In genomic region chr16:18360151-18360805, GRCm38 (mm10) we compare ENCODE assay signal across 13 mouse cellular contexts. TPM values are rescaled to one million over a fixed set of nuclear protein-coding genes. Genes with fewer than 3 reads are reported as not detected.
DNase-seq lines count a peak whose midpoint lies in the region; ATAC-seq lines count a peak whose summit lies in the region.
"Had no signal": no experiment of that assay in that cellular context is flagged by ENCODE, and none has a peak within 500 bp of the region (broad histone marks: within the 10 kb centered on the region; RNA-seq: fewer than 3 reads in every experiment).

No protein-coding gene starts in this region.

- no peak overlapping the region for H3K4me2 ChIP-seq in stomach, embryonic 15.5 days

- H3K4me1 ChIP-seq in stomach, embryonic 15.5 days, result no peaks in the 10 kb centered on the region
- no peaks in the 10 kb centered on the region for H3K4me1 ChIP-seq in heart, embryonic 10.5 days

- peak; percentile 74 for ATAC-seq in frontal cortex, adult (ENCODE audit: low TSS enrichment)
- peak; percentile 21; the same call in 1 of the 2 replicates for ATAC-seq in stomach, embryonic 15.5 days (ENCODE audit: insufficient read depth, low FRiP score, low read depth)
- ATAC-seq: activated CD4-positive, CD25-positive, alpha-beta regulatory T cell, adult 4 months had no signal

- no peaks in the 10 kb centered on the region for H3K36me3 ChIP-seq in stomach, embryonic 15.5 days
- H3K36me3 ChIP-seq in heart, embryonic 10.5 days, result no peaks in the 10 kb centered on the region
- H3K36me3 ChIP-seq: G1E had no signal

- no peaks in the 10 kb centered on the region for H3K9me3 ChIP-seq in stomach, embryonic 15.5 days
- no peaks in the 10 kb centered on the region for H3K9me3 ChIP-seq in heart, embryonic 10.5 days

- intact Hi-C loops in left cerebral cortex, postnatal 10 days (cut with DNase I), result no loop called here

- no peak for DNase-seq in frontal cortex, postnatal 25 days (ENCODE audit: low spot score in 2 of 2)
- peak; percentile 32 to 58 for DNase-seq in left cerebral cortex, adult 18-20 months (ENCODE audit: low spot score in 2 of 2)
- no peak for DNase-seq in left cerebral cortex, postnatal 10 days (ENCODE audit: extremely low spot score in 1 of 2, low spot score in 2 of 2)
- DNase-seq in cerebellum, adult 8-10 months, result peak; percentile 64
- no peak for DNase-seq in gastrocnemius, postnatal 10 days
- no peak for DNase-seq in heart, embryonic 10.5 days (ENCODE audit: low spot score)
- DNase-seq: B cell, adult 2 months; gastrocnemius, postnatal 36 days; heart, postnatal 14 days had no signal

- no peaks in the 10 kb centered on the region for H3K27me3 ChIP-seq in stomach, embryonic 15.5 days (replicated peaks)
- H3K27me3 ChIP-seq in heart, embryonic 10.5 days (ENCODE audit: insufficient read depth, poor library complexity, severe bottlenecking), result no peaks in the 10 kb centered on the region

- WGBS in stomach, embryonic 15.5 days, result 66% methylated on average over 6 of the region's 6 CpGs
- 73% methylated on average over 6 of the region's 6 CpGs for WGBS in heart, embryonic 10.5 days

- H3K27ac ChIP-seq in stomach, embryonic 15.5 days, result 0 out of 2 replicates have a peak overlapping the region, but pooled peaks have one; percentile 4
- H3K27ac ChIP-seq in heart, embryonic 10.5 days, result no peak overlapping the region

- no peak overlapping the region for H3K9ac ChIP-seq in stomach, embryonic 15.5 days

- H3K4me3 ChIP-seq in stomach, embryonic 15.5 days (replicated peaks), result no peak overlapping the region
- H3K4me3 ChIP-seq in heart, embryonic 10.5 days, result no peak overlapping the region

RNA-seq across cellular contexts. Expression of gene Arvcf, which starts 12.3 kb away (rescaled TPM):
- total RNA-seq in left cerebral cortex, adult 18-20 months (2021), result 10 to 100 TPM; 40.7 TPM
- total RNA-seq in left cerebral cortex, postnatal 10 days (2021), result 10 to 100 TPM; 43.0 to 46.4 TPM
- 25.3 and 28.7 TPM in 2 replicates for polyA plus RNA-seq in stomach, embryonic 15.5 days (2015; fragmentation: Nextera tagmentation; extraction: Ambion mirVana)
- 10 to 100 TPM; 16.4 to 27.9 TPM for total RNA-seq in gastrocnemius, postnatal 10 days (2021)
- polyA plus RNA-seq in heart, embryonic 10.5 days (2016; fragmentation: Nextera tagmentation; extraction: Ambion mirVana), result 25.8 and 29.7 TPM in 2 replicates

RNA-seq across cellular contexts. Expression of gene Tango2, which starts 12.4 kb away (rescaled TPM):
- total RNA-seq in left cerebral cortex, adult 18-20 months (2021), result 100 to 1,000 TPM; 137 to 148 TPM
- total RNA-seq in left cerebral cortex, postnatal 10 days (2021), result 100 to 1,000 TPM; 105 to 125 TPM
- polyA plus RNA-seq in stomach, embryonic 15.5 days (2015; fragmentation: Nextera tagmentation; extraction: Ambion mirVana), result 29.0 and 34.9 TPM in 2 replicates
- total RNA-seq in gastrocnemius, postnatal 10 days (2021), result 10 to 100 TPM; 11.9 to 12.6 TPM
- polyA plus RNA-seq in heart, embryonic 10.5 days (2016; fragmentation: Nextera tagmentation; extraction: Ambion mirVana), result 51.3 and 62.1 TPM in 2 replicates

Comparison
In these comparisons a context has a peak if more than half of its experiments do, and no peak if none do; other contexts are left out.
1. DNase-seq: peak in left cerebral cortex, adult 18-20 months (2 of 2) and cerebellum, adult 8-10 months (single experiment); none in frontal cortex, postnatal 25 days (0 of 2), left cerebral cortex, postnatal 10 days (0 of 2), gastrocnemius, postnatal 10 days (single experiment) and heart, embryonic 10.5 days (single experiment).
2. RNA of gene Tango2, which starts 12.4 kb away (total RNA-seq): 137 to 148 TPM in left cerebral cortex, adult 18-20 months and 105 to 125 TPM in left cerebral cortex, postnatal 10 days; 11.9 to 12.6 TPM in gastrocnemius, postnatal 10 days; every median in the first group is over 4 times any median in the second.